Mouse (Mus musculus): ENCODE measurements at regions not wholly inside any gene's neighbourhood (a gene's known extent, or its start where the extent isn't known, plus 50 kb on each side); places are given as distances from the start of the nearest gene placed in this dataset.

DNA sequence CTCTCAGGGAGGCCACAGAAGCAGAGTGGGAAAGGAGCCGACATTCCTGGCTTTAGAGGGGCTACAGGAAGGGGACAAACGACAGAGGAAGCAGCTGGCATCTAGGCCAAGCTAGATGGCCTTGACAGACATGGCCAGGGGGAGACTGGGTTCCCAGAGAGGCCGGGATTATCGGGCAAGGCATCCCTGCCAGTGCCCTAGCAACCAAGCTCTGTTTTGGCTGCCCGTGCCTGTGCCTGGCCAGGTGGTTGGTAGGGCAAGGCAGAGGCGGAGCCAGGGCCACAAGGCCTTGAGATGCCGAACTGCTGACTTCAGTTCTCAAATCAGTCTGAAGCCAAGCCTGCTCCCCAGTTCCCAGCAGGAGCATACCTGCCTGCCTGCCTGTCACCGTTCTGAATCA lies 142.7 kb downstream of the Vegfa start:
- CTCF ChIA-PET = no interaction called here

DNA sequence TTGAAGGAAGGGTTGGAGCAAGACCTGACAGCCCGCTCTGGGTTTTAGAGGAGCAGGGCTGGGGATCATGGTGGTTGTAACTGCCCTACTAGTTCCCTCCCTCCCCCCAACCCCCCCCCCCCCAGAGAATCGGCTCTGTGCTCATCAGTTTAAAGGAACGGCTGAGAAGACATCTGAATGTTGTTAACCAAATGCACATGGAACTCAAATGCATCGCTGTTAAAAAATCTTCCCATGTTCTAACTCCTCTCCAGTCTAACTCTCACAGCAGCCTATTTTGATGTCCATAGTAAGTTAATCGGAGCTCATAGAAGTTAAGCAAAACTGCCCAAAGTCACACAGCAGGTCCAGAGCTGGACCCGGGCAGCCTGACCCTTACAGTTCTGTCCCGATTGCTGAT lies 143.1 kb downstream of the Vegfa start:
- CTCF ChIA-PET = no interaction called here

DNA sequence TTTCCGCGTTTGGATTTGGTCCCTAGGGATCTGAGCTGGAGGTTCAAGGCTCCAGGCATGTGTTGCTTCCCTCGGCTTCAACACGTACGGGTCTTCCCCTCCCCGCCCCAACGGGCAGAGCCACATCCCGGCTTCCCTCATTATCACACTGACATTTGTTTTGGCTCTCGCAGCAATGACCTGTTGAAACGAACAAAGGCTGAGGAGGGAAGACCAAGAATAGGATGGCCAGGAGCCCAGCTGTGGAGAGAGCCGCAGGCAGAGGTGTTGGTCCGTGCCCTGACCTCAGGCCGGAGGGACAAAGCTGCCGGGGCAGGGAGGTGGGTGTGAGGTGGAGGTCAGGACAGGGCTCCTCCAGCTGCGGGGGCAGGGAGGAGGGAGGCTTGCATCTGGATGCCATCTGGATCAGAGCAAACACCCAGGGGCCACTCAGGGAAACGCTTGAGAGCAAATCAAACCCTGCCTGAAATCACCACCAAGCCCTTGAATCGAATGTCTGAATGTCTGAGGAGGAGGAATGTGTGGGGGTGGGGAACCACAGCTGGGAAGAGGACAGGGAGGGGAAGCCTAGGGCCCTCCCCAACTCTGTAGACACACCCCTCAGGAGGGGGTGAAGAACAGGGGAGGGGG lies 145.6 kb downstream of the Vegfa start:
- CTCF ChIA-PET = no interaction called here

DNA sequence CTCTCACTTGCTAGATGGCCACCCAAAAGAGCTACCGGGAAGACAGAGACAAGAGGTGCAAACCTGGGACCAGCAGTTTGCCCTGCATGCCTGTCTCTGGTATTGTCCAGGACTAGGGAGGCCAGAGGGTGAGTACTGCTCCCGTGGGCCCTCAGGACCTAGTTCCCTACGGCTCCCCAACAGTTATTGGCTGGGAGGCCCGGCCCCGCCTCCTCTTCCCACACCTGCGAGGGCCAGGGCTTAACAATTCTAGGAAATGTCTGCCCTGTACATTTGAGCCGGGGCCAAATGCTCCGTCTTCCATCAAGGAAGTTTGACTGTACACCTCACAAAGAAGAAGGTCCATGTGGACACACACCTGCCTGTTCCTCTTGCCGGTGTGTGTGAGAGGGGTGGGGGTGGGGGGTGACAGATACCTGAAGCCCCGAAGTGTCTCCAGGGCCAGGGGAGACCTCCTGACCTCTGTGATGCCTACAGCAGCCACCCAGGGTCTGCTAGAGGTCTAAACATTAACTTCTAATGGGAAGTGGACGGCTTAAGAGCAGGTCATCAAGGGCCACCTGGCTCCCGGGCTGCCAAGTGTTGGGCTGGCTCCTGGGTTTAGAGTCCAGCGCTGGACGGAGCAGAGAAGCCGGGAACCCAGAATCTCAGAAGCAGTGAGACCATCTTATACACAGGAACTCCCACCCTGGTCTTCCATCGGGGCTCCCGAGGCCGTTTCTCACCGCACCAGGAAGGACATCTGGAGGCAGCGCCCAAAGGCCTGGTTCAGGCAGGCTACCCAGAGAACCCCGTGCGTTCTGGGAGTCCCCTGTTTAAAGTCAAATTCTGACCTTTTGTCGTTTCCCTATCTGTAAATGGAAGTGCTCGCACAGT lies 146.5 kb downstream of the Vegfa start:
- CTCF ChIA-PET = no interaction called here

DNA sequence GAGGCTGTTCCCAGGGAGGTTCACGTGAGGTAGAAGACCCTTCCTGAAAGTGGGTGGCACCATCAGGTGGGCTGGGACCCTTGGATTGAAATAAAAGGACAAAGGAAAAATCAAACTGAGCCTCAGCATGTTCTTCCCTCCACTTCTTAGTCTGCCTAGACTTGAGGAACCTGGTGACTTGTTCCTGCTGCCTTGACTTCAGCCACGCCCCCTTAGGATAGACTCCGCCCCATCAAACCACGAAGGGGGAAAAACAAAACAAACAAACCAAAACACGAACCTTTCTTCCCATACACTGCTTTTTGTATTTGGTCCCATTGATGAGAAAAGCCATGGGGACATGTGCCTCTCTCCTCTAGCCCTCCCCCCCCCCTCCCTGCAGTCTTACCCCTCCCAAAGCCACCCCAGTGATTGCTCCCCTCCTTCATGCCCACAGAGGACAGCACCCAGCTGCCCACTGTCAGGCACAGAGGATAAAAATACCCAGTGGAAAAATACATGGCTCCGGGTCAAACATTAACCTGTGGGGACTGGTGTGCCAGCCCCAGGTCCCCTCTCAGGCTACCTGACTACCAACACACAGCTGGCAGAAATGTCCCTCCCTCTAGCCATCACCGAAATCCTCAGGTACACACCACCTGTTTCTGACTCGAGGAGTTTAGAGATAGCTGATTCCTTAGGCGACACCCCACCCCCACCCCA lies 148.0 kb downstream of the Vegfa start:
- CTCF ChIA-PET = no interaction called here

DNA sequence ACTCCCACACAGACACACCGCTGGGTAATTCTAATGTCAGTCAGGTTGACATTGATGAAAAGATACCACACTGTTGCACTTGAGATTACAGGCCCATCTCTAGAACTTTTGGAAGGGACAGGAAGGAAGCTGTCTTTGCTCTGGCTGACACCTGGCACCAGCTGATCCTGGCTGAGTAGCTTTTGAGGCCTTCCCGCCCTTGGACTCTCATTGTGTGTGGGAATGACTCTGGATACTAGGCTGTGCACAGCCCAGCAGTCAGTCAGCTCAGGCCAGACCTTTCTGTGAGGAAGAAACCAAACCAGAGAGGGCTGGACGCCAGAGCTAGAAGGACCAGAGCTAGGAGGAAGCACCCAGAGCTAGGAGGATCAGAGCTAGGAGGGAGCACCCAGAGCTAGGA lies 149.0 kb upstream of the 1600014C23Rik start:
- CTCF ChIA-PET = no interaction called here

DNA sequence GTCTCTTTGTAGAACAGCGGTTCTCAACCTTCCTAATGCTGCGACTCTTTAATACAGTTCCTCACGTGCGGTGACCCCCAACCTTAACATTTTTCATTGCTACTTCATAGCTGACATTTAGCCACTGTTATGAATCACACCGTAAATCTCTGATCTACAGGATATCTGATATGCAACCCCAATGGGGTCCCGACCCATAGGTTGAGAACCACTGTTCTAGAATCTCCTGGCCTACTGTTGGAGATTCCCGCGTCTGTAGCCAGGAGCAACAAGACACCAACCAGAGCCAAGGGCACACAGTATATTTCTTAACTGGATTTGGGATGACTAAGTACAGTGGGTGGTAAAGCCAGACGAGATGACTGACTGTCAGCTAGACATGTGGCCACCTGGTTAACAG lies 147.6 kb upstream of the 1600014C23Rik start:
- CTCF ChIA-PET = interaction anchor here (0.6 kb wide), 1 partner anchor 1160 kb away, joined by 4 read pairs; no protein-coding TSS in a partner anchor

DNA sequence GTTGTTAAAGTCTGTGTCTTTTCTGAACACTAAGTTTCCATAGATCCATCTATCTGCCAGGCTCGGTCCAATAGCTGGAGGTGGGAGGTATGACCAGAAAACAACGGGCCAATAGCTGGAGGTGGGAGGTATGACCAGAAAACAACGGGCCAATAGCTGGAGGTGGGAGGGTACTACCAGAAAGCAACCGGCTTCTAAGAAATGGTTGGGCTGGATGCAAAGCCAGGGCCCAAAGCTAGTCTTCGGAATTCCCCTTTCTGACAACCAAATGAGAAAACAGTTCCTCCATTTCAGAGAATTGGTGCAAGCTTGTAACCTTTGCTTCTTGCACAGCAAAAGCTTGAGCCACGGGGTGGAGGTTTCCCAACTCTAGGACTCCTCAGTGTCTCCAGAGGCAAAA lies 147.1 kb upstream of the 1600014C23Rik start:
- CTCF ChIA-PET = no interaction called here

DNA sequence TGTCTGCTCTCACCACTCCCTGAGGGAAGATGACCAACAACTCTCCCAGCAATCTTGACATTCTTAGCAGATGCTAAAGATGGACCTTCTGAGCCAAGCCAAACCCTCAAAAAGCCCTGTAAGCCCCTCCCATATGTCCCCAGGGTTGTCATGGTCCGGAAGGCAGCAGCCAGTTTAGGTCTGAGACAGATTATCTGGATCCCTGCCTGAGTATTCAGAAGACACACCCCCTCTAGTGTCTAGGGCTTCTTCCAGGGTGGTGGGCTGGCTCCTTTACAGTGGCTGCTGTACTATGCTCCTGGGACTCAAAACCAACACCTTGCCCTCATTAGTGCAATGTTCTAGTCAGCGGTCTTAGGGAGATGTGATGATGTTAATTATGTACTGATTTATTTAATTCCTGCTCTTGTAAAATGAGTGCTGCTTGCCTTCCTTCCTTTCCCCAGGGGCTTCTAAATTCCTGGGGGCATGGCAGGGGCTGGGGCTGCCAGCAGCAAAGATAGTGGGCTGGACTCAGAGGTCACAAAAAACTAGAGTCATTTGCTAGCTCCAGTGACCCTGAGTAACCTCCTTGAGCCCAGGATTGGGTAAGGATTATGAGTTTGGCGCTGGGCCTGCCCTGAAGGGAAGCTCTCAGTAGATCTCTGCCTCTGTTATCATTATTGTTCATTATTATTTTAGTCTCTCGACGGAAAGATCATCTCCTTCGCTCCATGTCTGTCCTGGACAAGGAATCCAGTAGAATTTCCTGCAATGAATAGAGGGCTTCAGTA lies 146.0 kb upstream of the 1600014C23Rik start:
- CTCF ChIA-PET = no interaction called here

DNA sequence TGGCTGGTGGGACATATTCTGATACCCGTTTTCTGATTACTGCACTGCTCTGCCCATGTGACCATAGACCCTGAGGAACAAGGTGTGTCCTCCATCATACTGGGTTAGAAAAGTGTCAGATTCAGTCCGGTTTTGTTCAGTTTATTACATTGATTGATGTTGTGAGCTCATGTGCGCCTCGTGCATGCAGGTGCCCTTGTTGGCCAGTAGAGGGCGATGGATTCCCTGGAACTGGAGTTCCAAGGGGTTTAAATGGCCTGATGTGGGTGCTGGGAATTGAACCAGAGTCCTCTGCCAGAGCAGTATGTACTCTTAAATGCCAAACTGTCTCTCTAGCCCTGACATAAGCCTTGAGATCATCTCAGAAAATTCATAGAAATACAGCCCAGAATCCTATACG lies 144.8 kb upstream of the 1600014C23Rik start:
- CTCF ChIA-PET = no interaction called here

DNA sequence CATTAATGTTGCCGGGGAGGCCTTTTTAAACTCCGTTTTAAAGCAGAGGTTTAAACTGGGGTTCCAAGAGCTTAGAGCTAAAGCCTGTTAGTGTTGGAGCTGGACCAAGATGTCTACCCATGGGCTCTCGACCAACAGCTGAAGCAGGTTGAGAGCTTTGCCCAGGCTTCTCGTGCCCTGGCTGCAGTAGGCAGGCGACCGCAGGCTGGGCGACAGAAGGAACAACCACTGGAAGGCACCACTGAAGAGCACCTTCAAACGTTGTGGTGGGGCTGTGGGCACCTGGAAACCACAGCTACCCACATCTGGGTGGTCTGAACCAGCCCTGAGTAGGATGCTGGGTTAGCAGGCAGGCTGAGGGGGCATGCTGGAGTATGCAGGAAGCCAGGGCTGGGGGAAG lies 141.7 kb upstream of the 1600014C23Rik start:
- CTCF ChIA-PET = no interaction called here

DNA sequence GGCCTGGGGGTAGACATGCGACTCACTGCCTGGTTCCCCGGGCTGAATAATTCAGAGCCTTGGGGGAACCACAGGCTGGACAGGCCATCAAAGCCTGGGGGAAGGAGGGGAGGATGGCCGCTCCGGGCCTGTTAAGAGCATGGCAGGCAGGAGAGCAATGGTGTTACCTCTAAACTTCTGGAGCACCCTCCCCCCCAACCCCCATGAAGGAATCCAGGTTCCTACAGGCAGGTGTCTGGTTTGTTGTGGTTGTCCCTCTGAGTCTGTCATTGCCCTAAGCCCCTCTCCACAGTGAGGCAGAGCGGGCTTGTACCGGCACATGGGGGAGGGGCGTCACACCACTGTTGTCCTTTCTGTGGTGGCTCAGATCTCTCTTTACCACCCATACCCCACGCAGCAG lies 140.4 kb upstream of the 1600014C23Rik start:
- CTCF ChIA-PET = no interaction called here

DNA sequence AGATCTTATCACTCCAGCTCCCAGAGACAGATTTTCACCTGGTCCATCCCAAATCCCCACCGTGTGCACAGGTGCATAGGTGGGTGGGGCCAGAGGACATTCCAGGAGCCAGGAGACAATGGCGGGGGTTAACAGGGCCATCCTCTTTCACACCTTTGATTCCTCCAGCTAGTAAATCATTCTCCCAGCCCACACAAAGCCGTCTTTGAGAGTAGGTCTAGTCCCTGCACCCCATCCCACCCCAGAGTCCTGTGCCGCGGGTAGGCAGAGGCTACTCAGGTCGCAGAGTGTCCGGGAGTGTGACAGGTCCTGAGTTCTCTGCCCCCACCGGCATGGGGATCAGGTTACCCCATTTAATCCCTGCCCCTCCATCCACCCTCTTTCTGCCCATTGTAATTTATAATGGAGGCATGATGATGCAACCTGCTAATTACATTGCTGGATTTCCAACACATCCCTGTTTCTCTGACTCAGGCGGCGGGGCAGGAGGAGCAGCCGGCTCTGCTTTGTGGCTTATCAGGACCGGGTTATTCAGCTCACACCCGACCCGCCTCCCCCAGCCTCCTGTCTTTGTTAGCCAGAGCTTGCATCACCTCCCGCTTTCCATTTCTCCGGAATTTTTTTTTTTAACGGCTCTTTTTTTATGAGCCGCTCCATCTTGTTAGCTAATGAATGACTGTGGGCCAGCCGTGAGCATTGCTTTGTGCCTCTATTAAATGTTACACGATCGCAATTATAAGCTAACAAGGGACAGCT lies 139.7 kb upstream of the 1600014C23Rik start:
- CTCF ChIA-PET = no interaction called here

DNA sequence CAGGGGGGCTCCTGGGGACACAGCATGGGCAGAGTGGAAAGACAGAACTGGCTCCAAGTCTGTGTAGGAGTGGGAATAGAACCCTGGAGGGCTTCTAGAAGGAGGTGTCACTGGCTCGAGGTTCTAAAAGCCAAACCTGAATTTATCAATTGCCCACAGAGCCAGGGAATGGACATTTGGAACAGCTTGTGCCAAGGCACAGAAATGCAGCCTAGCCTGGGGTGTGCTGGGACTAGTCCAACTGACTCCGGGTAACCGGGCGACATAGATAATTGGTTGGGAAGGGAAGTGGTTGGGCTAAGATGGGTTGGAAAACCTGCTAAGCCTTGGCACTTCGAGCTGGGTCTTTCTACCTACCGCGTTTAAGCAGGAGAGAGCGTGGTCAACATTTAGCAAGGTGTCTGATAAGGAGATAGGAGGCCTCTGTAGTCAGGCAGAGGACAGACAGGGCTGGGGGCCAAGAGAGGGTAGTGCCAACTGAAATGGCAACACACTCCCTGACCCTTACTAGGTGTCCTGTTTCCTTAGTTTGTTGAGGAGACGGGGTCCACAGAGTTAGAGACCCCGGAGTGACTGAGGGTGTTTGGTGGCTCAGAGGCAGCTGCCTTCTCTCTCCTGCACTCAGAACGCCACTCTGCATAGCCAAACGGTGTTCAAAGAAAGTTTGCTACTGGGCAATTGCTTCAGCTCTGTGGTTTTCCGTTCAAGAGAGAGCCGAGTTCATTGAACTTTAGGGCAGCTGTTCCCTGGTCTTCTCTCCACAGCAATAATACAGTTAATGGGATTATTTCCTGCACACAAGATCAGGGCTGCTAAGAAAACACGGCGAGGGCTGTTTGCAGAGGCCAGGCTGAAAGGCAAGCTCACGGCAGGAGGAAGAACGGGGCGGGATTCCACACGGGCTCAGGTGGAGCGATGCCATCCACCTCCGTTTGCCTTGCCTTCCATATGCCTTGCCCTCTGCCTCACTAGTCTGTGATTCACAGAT lies 138.3 kb upstream of the 1600014C23Rik start:
- CTCF ChIA-PET = no interaction called here

DNA sequence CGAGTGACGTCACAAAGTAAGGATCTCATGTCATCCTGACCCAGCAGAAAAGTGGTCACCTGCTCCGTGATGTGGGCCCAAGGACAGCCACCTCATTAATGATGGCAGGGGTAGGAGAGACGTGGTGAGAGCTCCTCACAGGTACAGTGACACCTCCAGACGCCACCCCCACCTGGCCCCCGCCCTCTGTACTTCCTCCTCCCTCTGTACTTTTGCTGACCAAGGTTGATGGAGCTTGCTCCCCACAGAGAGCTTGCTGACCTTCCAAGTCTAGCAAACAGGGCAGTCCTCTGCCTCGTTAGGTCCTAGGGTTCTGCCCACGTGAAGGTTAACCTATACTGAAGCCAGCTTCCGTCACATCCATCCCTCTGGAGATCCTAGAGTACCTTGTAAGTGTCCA lies 137.4 kb upstream of the 1600014C23Rik start:
- CTCF ChIA-PET = no interaction called here

DNA sequence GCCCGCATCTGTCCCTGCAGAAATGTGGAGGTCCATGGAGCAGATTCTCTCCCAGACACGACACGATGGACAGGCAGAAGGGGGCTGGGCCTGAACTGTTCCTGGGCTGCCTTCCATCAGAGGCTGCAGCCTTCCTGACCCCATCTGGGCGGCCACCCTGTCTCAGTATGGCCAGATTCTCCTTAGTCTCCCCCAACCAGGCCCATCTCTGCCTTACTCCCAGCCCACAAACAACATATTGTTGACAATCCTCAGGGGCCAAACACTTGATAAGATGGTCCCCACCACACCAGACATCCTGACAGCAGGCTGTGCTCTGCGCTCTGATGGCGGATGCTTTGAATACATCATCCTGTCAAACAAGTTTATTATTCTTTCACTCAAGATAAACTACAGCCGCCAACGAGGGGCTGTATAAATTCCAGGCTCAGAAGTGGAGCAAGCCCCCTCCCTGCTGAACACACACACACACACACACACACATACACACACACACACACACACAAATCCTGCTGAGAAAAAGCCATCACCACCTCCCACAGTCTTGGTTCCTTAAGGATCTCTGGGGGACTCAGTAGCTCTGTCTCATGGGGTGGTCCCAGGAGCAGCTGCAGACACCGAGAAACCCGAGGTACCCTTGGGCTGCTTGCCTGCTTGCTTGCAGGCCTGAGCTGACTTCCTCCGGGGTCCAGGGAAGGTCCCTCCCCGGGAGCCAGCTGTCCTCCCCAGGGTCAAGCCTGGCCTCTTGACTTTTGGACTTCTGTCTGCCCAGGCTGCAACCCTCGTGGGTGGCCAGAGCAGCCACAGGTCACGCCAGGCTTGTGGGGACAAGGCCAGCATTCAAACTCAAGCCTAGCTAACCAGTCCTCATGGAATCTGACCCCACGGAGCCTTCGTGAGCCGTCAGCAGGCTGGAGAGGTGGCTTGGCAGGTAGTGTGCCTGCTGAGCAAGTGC lies 135.6 kb upstream of the 1600014C23Rik start:
- CTCF ChIA-PET = no interaction called here

DNA sequence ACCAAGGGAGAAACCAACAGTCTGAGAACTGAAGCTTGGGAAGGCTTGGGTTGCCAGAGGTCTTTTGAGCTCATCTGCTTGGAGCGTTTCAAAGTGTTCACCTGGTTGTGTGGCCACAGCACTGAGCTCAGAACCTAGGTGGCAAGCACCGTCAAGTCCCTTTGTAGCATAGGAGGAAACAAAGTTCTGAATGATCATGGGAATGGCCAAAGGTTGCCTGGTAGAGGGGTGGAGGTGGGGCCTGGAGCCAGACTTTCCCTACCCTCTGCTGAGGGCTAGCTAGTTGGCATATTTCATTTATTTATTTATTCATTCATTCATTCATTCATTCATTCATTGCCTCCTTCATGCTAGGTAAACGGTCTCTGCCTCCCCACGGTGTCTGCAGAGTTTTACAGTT lies 134.9 kb upstream of the 1600014C23Rik start:
- CTCF ChIA-PET = no interaction called here

DNA sequence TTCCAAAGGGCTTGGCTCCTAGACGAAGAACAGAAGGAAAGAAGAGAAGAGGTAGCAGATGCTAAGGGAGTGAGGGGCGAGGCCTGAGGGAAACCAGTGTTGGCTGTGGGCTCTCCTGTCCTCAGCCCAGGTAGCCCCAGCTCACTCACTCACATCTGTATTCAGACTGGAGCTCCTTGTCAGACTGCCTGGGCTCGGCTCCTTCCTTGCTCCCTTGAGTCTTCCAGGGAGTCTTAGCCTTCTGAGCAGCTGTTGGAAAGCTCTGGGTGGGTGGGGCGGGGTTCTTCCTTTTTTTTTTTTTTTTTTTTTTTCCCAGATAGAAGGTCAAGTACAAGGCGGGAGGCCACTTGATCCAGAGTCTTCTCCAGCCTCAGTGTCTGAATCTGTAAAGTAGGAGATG lies 134.1 kb upstream of the 1600014C23Rik start:
- CTCF ChIA-PET = no interaction called here
